Mouse (Mus musculus): ENCODE results near the gene Limch1.

Gene Limch1

GRCm38 (mm10) chr5:66745390-66745995 is at the start of gene Limch1:
Gene Limch1 (plus strand): TSS chr5:66745827.
- peak; percentile 28 to 36 for DNase-seq (ENCODE audit: low spot score in 2 of 2)

GRCm38 (mm10) chr5:66697119-66697518 is 48.5 kb upstream of the Limch1 start:
- DNase-seq (ENCODE audit: low spot score in 2 of 2): no peak

- DNase-seq (ENCODE audit: low spot score in 2 of 2): no peak
Measured at GRCm38 (mm10) chr5:66699911-66700310, 45.7 kb upstream of the Limch1 start.

GRCm38 (mm10) chr5:66701951-66702350 is 43.7 kb upstream of the Limch1 start:
- DNase-seq (ENCODE audit: low spot score in 2 of 2): no peak

- peak in 1 of 2 experiments; percentile 6 for DNase-seq (ENCODE audit: low spot score in 2 of 2)
Measured at GRCm38 (mm10) chr5:66703317-66704004, 42.2 kb upstream of the Limch1 start.

GRCm38 (mm10) chr5:66707859-66708258 is 37.8 kb upstream of the Limch1 start:
- DNase-seq (ENCODE audit: low spot score in 2 of 2): no peak

- no peak for DNase-seq (ENCODE audit: low spot score in 2 of 2)
Measured at GRCm38 (mm10) chr5:66710445-66711019, 35.1 kb upstream of the Limch1 start.

- DNase-seq (ENCODE audit: low spot score in 2 of 2): peak in 1 of 2 experiments; percentile 7
Measured at GRCm38 (mm10) chr5:66712801-66713200, 32.8 kb upstream of the Limch1 start.

GRCm38 (mm10) chr5:66715498-66715931 is 30.1 kb upstream of the Limch1 start:
- no peak for DNase-seq (ENCODE audit: low spot score in 2 of 2)

GRCm38 (mm10) chr5:66717931-66718330 is 27.7 kb upstream of the Limch1 start:
- DNase-seq (ENCODE audit: low spot score in 2 of 2): no peak

- DNase-seq (ENCODE audit: low spot score in 2 of 2): no peak
Measured at GRCm38 (mm10) chr5:66718413-66718812, 27.2 kb upstream of the Limch1 start.

- DNase-seq (ENCODE audit: low spot score in 2 of 2): no peak
Measured at GRCm38 (mm10) chr5:66718880-66719279, 26.7 kb upstream of the Limch1 start.

GRCm38 (mm10) chr5:66720921-66721320 is 24.7 kb upstream of the Limch1 start:
- DNase-seq (ENCODE audit: low spot score in 2 of 2): no peak

GRCm38 (mm10) chr5:66722586-66722985 is 23.0 kb upstream of the Limch1 start:
- DNase-seq (ENCODE audit: low spot score in 2 of 2): no peak

- no peak for DNase-seq (ENCODE audit: low spot score in 2 of 2)
Measured at GRCm38 (mm10) chr5:66723037-66723436, 22.6 kb upstream of the Limch1 start.

GRCm38 (mm10) chr5:66723626-66724025 is 22.0 kb upstream of the Limch1 start:
- no peak for DNase-seq (ENCODE audit: low spot score in 2 of 2)

GRCm38 (mm10) chr5:66729306-66729705 is 16.3 kb upstream of the Limch1 start:
- DNase-seq (ENCODE audit: low spot score in 2 of 2): no peak

GRCm38 (mm10) chr5:66730621-66731301 is 14.9 kb upstream of the Limch1 start:
- DNase-seq (ENCODE audit: low spot score in 2 of 2): no peak

GRCm38 (mm10) chr5:66731302-66731697 is 14.3 kb upstream of the Limch1 start:
- DNase-seq (ENCODE audit: low spot score in 2 of 2): no peak

- no peak for DNase-seq (ENCODE audit: low spot score in 2 of 2)
Measured at GRCm38 (mm10) chr5:66733556-66733955, 12.1 kb upstream of the Limch1 start.

GRCm38 (mm10) chr5:66739376-66739775 is 6.3 kb upstream of the Limch1 start:
- DNase-seq (ENCODE audit: low spot score in 2 of 2): no peak

- peak in 1 of 2 experiments; percentile 33 for DNase-seq (ENCODE audit: low spot score in 2 of 2)
Measured at GRCm38 (mm10) chr5:66745996-66746681, 512 bp downstream of the Limch1 start.
